Comparison of ENCODE assay signal across 17 mouse cellular contexts in genomic region chr7:98097557-98097956, GRCm38 (mm10).
"Had no signal": no experiment of that assay in that cellular context is flagged by ENCODE, and none has a peak within 500 bp of the region (broad histone marks: within the 10 kb centered on the region; RNA-seq: fewer than 3 reads in every experiment).

No protein-coding gene starts in this region.

- H3K4me1 ChIP-seq: stomach, embryonic 15.5 days had no signal

- H3K27ac ChIP-seq: neural tube, embryonic 12.5 days; neural tube, embryonic 13.5 days; neural tube, embryonic 15.5 days; stomach, embryonic 15.5 days; stomach, postnatal 0 days had no signal

- DNase-seq: retina, postnatal 1 day; right cerebral cortex, adult 18-20 months; right cerebral cortex, postnatal 14 days; right cerebral cortex, postnatal 25 days; right cerebral cortex, postnatal 4 days; spleen, adult 18-20 months; thymus, adult 18-20 months; thymus, adult 2 months; thymus, postnatal 14 days; thymus, postnatal 25 days; thymus, postnatal 36 days; thymus, postnatal 4 days had no signal

- H3K4me3 ChIP-seq: neural tube, embryonic 12.5 days; neural tube, embryonic 13.5 days; neural tube, embryonic 15.5 days; stomach, embryonic 15.5 days had no signal

- H3K27me3 ChIP-seq: neural tube, embryonic 12.5 days; neural tube, embryonic 13.5 days; neural tube, embryonic 15.5 days; stomach, embryonic 15.5 days had no signal
